Mouse (Mus musculus): Measurements from ENCODE around the gene St6galnac4. TPM values are rescaled to one million over a fixed set of nuclear protein-coding genes. Genes with fewer than 3 reads are reported as not detected.

The St6galnac4 gene
- total and polyA plus RNA-seq, 2 experiments from 2014 or later: 47.5 to 75.7 TPM

- no peaks in the 10 kb centered on the region for H3K9me3 ChIP-seq (ENCODE audit: low read length)
- WGBS: 91% methylated on average over 7 of the region's 7 CpGs
- H3K9ac ChIP-seq (replicated peaks; ENCODE audit: low read length): no peak overlapping the region
- no peak for TF ChIP-seq CTCF (IDR thresholded peaks at IDR 0.05; ENCODE audit: low read depth)
- peaks cover 21% of the 10 kb centered on the region for H3K4me1 ChIP-seq (ENCODE audit: insufficient read depth, low read length)
- ATAC-seq (no peak), DNase-seq (ENCODE audit: low spot score) (no peak)
- no peaks in the 10 kb centered on the region for H3K36me3 ChIP-seq (ENCODE audit: insufficient read depth, low read length)
- no peak overlapping the region for H3K4me2 ChIP-seq (ENCODE audit: low read depth, low read length)
- no peak overlapping the region for H3K4me3 ChIP-seq (ENCODE audit: low read length)
- H3K27ac ChIP-seq: no peak overlapping the region
- H3K27me3 ChIP-seq (ENCODE audit: insufficient read depth, low read length): no peaks in the 10 kb centered on the region
Measured at GRCm38 (mm10) chr2:32585149-32585714, 1.7 kb upstream of the St6galnac4 start.

GRCm38 (mm10) chr2:32587731-32588321 lies 931 bp downstream of the St6galnac4 start:
- H3K4me2 ChIP-seq (ENCODE audit: low read depth, low read length): peak overlapping the region; percentile 61
- DNase-seq (ENCODE audit: low spot score) (no peak), ATAC-seq (no peak)
- H3K9me3 ChIP-seq (ENCODE audit: low read length): no peaks in the 10 kb centered on the region
- WGBS: 47% methylated on average over 9 of the region's 9 CpGs
- H3K36me3 ChIP-seq (ENCODE audit: insufficient read depth, low read length): no peaks in the 10 kb centered on the region
- H3K9ac ChIP-seq (replicated peaks; ENCODE audit: low read length): peak overlapping the region; percentile 60
- peaks cover 20% of the 10 kb centered on the region for H3K4me1 ChIP-seq (ENCODE audit: insufficient read depth, low read length)
- no peaks in the 10 kb centered on the region for H3K27me3 ChIP-seq (ENCODE audit: insufficient read depth, low read length)
- TF ChIP-seq CTCF (IDR thresholded peaks at IDR 0.05; ENCODE audit: low read depth): no peak
- peak overlapping the region; percentile 51; the same call in 1 of the 2 replicates for H3K27ac ChIP-seq
- peak overlapping the region; percentile 52 for H3K4me3 ChIP-seq (ENCODE audit: low read length)

GRCm38 (mm10) chr2:32589213-32589795 lies 2.4 kb downstream of the St6galnac4 start:
- H3K27ac ChIP-seq: peak overlapping the region; percentile 49
- no peak overlapping the region for H3K4me3 ChIP-seq (ENCODE audit: low read length)
- peak overlapping the region; percentile 61 for H3K4me2 ChIP-seq (ENCODE audit: low read depth, low read length)
- peaks cover 6% of the 10 kb centered on the region for H3K36me3 ChIP-seq (ENCODE audit: insufficient read depth, low read length)
- WGBS: 29% methylated on average over 11 of the region's 11 CpGs
- peaks cover 16% of the 10 kb centered on the region for H3K4me1 ChIP-seq (ENCODE audit: insufficient read depth, low read length)
- H3K9me3 ChIP-seq (ENCODE audit: low read length): no peaks in the 10 kb centered on the region
- no peak for TF ChIP-seq CTCF (IDR thresholded peaks at IDR 0.05; ENCODE audit: low read depth)
- ATAC-seq (peak; percentile 22; the same call in 1 of the 2 replicates), DNase-seq (ENCODE audit: low spot score) (peak; percentile 65)
- no peaks in the 10 kb centered on the region for H3K27me3 ChIP-seq (ENCODE audit: insufficient read depth, low read length)
- peak overlapping the region; percentile 10; the same call in 1 of the 2 replicates for H3K9ac ChIP-seq (replicated peaks; ENCODE audit: low read length)

- no peak overlapping the region for H3K4me3 ChIP-seq (ENCODE audit: low read length)
- ATAC-seq (no peak), DNase-seq (ENCODE audit: low spot score) (no peak)
- H3K27ac ChIP-seq: no peak overlapping the region
- peaks cover 16% of the 10 kb centered on the region for H3K4me1 ChIP-seq (ENCODE audit: insufficient read depth, low read length)
- H3K27me3 ChIP-seq (ENCODE audit: insufficient read depth, low read length): no peaks in the 10 kb centered on the region
- TF ChIP-seq CTCF (IDR thresholded peaks at IDR 0.05; ENCODE audit: low read depth): no peak
- H3K9ac ChIP-seq (replicated peaks; ENCODE audit: low read length): no peak overlapping the region
- peaks cover 7% of the 10 kb centered on the region for H3K36me3 ChIP-seq (ENCODE audit: insufficient read depth, low read length)
- no peaks in the 10 kb centered on the region for H3K9me3 ChIP-seq (ENCODE audit: low read length)
- WGBS: 64% methylated on average over 10 of the region's 10 CpGs
- H3K4me2 ChIP-seq (ENCODE audit: low read depth, low read length): no peak overlapping the region
Measured at GRCm38 (mm10) chr2:32590224-32590623, 3.3 kb downstream of the St6galnac4 start.

GRCm38 (mm10) chr2:32591249-32591648 lies 4.4 kb downstream of the St6galnac4 start:
- Histone ChIP-seq H3K9me3 (ENCODE audit: low read length) (no peaks in the 10 kb centered on the region), H3K9ac (replicated peaks; ENCODE audit: low read length) (no peak overlapping the region), H3K4me2 (ENCODE audit: low read depth, low read length) (no peak overlapping the region), H3K27me3 (ENCODE audit: insufficient read depth, low read length) (no peaks in the 10 kb centered on the region), H3K27ac (no peak overlapping the region; the same call in 1 of the 2 replicates), H3K4me1 (ENCODE audit: insufficient read depth, low read length) (peaks cover 16% of the 10 kb centered on the region), H3K4me3 (ENCODE audit: low read length) (no peak overlapping the region), H3K36me3 (ENCODE audit: insufficient read depth, low read length) (peaks cover 7% of the 10 kb centered on the region)
- TF ChIP-seq CTCF (IDR thresholded peaks at IDR 0.05; ENCODE audit: low read depth): no peak
- 53% methylated on average over 6 of the region's 6 CpGs for WGBS
- DNase-seq (ENCODE audit: low spot score) (no peak), ATAC-seq (no peak)

GRCm38 (mm10) chr2:32596725-32597124 lies 9.8 kb downstream of the St6galnac4 start:
- 53% methylated on average over 13 of the region's 13 CpGs for WGBS
- ATAC-seq: peak; percentile 43; the same call in 1 of the 2 replicates

More at GRCm38 (mm10) chr2:32596725-32597124, 9.8 kb downstream of the St6galnac4 start:
- no peak overlapping the region for H3K9ac ChIP-seq (replicated peaks; ENCODE audit: low read length)
- no peaks in the 10 kb centered on the region for H3K27me3 ChIP-seq (ENCODE audit: insufficient read depth, low read length)
- no peak for TF ChIP-seq CTCF (IDR thresholded peaks at IDR 0.05; ENCODE audit: low read depth)
- peak; percentile 75 for DNase-seq (ENCODE audit: low spot score)
- peaks cover 14% of the 10 kb centered on the region for H3K36me3 ChIP-seq (ENCODE audit: insufficient read depth, low read length)
- no peaks in the 10 kb centered on the region for H3K9me3 ChIP-seq (ENCODE audit: low read length)
- H3K4me2 ChIP-seq (ENCODE audit: low read depth, low read length): no peak overlapping the region
- peak overlapping the region; percentile 58; the same call in 1 of the 2 replicates for H3K27ac ChIP-seq
- H3K4me3 ChIP-seq (ENCODE audit: low read length): no peak overlapping the region
- H3K4me1 ChIP-seq (ENCODE audit: insufficient read depth, low read length): peaks cover 6% of the 10 kb centered on the region; the same call in 1 of the 2 replicates

Measured in hindbrain, postnatal 0 days (tissue).